Mouse (Mus musculus) heart, postnatal 36 days (tissue): ENCODE measurements at regions not wholly inside any gene's neighbourhood (a gene's known extent, or its start where the extent isn't known, plus 50 kb on each side); places are given as distances from the start of the nearest gene placed in this dataset.

Experiments used
- DNase-seq, 2 experiments: peaks; one replicate each; pipeline ENCODE4 v3.0.0; 2021 to 2022
- intact Hi-C: fragments of 180-260 bp; cut with DNase I; formaldehyde crosslinking; loops from one replicate; pipeline ENCODE4 v1.15.1; 2025

- DNase-seq: no peak
Measured at GRCm38 (mm10) chr7:125354211-125354610, 90.3 kb upstream of the Kdm8 start.

DNA sequence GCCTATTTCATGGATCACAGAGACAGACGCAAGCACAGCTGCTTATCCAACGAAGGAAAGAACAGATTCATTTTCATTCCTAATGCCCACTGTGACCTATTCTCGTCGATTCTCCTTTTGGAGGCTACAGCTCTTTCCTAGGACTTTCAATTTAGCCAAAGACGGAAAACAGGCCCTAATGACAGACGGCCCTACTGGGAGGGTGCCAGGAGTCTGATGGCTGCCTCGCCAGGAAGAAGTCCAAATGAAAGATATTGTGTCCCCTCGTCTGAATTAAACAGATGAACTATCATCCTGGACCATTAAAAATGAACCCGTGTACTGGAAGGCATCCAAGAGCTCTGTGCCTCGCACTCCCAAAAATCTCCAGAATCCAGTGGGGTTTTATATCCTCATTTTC lies 89.5 kb upstream of the Kdm8 start:
- no peak for DNase-seq
- intact Hi-C loops: loop anchor here (5.0 kb wide), 1 partner anchor 422 kb away; no protein-coding TSS in a partner anchor

More at GRCm38 (mm10) chr7:125354211-125354610, 90.3 kb upstream of the Kdm8 start:
- intact Hi-C loops: no loop called here

DNA sequence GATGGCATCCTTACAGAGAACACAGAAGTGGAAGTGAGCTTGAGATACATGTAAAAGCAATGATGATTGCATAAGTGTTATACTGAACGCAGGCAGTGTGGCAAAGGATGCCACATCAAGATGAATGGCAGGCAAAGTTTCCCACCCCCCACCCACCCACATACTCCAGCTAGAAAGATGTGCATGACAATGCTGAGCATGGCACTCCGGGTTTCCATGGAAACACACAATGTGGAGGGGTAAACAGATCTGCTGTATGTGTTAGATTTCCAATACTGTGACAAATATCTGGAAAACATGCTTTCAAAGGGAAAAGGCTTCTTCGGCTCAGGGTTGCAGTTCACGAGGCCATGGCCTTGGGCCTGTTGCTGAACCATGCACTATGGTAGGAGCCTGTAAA lies 86.5 kb upstream of the Kdm8 start:
- intact Hi-C loops: loop anchor here (5.0 kb wide), 1 partner anchor 419 kb away; no protein-coding TSS in a partner anchor
- DNase-seq: no peak

DNA sequence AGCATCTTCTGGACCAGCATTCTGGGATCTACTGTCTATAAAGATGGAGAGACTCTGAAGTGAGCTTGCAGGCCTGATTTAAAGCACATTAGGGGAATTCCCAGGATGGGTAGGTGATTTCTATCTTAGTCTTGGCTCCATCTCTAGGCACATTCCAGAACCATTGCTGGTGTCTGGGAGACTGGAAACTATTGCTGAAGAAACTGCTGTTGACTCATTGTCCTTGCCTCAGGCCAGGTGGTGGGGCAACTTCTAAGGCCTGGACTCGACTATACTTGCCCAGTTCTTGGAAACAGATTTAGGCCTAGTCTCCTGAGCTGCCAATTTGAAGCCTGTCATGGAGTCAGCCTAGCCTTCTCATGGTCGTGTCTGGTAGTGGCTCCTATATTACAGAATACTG lies 61.5 kb upstream of the Kdm8 start:
- intact Hi-C loops: no loop called here
- DNase-seq: no peak

DNA sequence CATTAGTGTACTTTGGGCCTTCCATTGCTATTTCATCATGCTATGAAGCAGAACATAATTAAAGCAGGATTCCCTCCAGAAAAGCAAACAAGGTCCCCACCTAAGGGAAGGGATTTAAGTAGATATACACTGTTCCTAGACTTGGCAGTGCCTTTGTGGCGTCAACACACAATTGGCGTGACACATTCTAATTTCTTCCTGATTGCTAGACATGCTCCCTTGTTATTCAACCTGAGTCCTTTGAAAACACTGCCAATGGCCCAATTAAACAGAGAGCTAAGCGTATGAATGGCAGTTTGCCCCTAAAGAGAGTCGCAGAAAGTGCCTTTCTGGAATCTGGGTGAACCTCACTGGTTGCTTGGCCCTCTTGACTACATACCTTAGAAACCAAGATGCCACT lies 60.3 kb upstream of the Kdm8 start:
- no peak for DNase-seq
- intact Hi-C loops: no loop called here

DNA sequence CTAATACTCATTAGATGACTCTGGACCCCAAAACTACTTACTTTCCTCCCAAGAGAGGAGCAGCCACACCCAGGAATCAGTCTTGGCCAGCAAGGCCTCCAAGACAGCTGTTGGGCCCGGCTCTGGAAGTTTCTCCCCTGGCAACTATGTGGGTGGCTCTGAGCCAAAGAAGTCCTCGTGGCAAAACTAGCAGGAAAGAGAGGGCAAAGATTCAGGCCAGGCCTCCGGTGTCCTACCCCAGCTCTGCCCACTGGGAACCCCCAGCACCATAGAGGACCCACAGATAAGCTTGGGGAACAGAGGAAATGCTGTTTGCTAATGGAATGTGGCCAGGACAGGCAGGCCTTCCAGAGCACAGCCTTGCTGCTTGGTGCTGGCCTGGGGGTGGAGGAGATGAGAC lies 51.9 kb upstream of the Kdm8 start:
- DNase-seq: peak; percentile 48 to 50
- intact Hi-C loops: loop anchor here (5.0 to 10.0 kb wide), 4 partner anchors 1010 to 1868 kb away; no protein-coding TSS in a partner anchor

GRCm38 (mm10) chr7:125393228-125393627 lies 51.2 kb upstream of the Kdm8 start:
- no peak for DNase-seq
- intact Hi-C loops: loop anchor here (5.0 to 10.0 kb wide), 4 partner anchors 1011 to 1868 kb away; no protein-coding TSS in a partner anchor

- intact Hi-C loops: loop anchor here (2.0 to 10.0 kb wide), 5 partner anchors 1011 to 1869 kb away; no protein-coding TSS in a partner anchor
- peak; percentile 95 to 99 for DNase-seq
Measured at GRCm38 (mm10) chr7:125393654-125394346, 50.7 kb upstream of the Kdm8 start.
